Mouse (Mus musculus): ENCODE measurements at regions not wholly inside any gene's neighbourhood (a gene's known extent, or its start where the extent isn't known, plus 50 kb on each side); places are given as distances from the start of the nearest gene placed in this dataset.
A peak's percentile ranks its signal among the peaks of the same experiment; 100 is the strongest.

DNA sequence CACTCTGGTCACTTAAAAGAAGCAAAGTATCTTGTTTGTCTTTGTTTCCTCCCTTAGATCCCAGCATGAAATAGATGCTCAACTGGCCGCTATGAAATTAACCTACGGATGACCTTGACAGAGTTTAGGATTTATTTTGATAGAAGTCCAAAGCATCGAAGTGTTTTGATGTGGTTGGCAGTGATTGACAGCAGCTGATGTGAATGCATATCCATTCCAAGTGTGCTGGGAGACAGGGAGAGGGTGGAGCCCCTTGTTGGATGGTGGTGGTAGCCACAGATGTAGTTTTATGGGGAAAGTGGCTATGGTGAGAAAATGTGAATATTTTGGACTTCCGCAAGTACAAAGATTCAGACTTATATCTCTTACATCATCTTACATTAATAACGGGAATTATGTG is 197.8 kb upstream of the Irx3 start:
- no peak overlapping the region for H3K9ac ChIP-seq (ENCODE audit: low read length)
- peaks cover 22% of the 10 kb centered on the region for H3K4me1 ChIP-seq (ENCODE audit: control insufficient read depth, insufficient read depth, low read length)
- DNase-seq (ENCODE audit: low spot score) (no peak), ATAC-seq (ENCODE audit: insufficient read depth, low FRiP score, low TSS enrichment) (no peak)
- no peaks in the 10 kb centered on the region for H3K27me3 ChIP-seq (ENCODE audit: control insufficient read depth, insufficient read depth, low read length)
- no peak overlapping the region for H3K27ac ChIP-seq (ENCODE audit: low read depth, low read length)
- H3K4me3 ChIP-seq (ENCODE audit: low read depth, low read length), result no peak overlapping the region
- WGBS, result 84% methylated on average over 5 of the region's 5 CpGs
- no peak overlapping the region for H3K4me2 ChIP-seq (ENCODE audit: low read depth)
- H3K9me3 ChIP-seq (ENCODE audit: control insufficient read depth, low read length), result no peaks in the 10 kb centered on the region; the same call in 1 of the 2 replicates
- no peaks in the 10 kb centered on the region for H3K36me3 ChIP-seq (ENCODE audit: control insufficient read depth, insufficient read depth, low read length)

DNA sequence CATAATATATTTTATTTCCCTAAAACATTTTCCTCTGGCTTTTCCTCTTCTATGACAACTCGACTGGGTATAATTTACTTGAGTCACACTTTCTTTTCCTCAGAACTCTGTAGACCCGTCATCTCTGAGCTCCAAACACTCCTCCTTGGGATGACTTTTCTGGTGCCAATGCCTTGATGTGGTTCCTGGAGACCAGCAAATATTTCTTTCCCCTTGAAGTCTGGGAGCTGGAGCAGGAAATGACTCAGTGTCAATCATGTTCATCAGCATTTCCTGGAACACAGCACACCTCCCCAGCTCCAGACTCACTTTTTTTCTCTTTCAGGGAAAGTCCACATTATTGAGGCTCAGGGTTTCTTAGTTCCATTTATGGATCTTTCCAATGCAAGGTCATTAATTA is 197.3 kb upstream of the Irx3 start:
- Histone ChIP-seq H3K4me2 (ENCODE audit: low read depth) (no peak overlapping the region), H3K4me1 (ENCODE audit: control insufficient read depth, insufficient read depth, low read length) (peaks cover 22% of the 10 kb centered on the region), H3K9me3 (ENCODE audit: control insufficient read depth, low read length) (no peaks in the 10 kb centered on the region; the same call in 1 of the 2 replicates), H3K4me3 (ENCODE audit: low read depth, low read length) (no peak overlapping the region), H3K36me3 (ENCODE audit: control insufficient read depth, insufficient read depth, low read length) (no peaks in the 10 kb centered on the region), H3K9ac (ENCODE audit: low read length) (no peak overlapping the region), H3K27me3 (ENCODE audit: control insufficient read depth, insufficient read depth, low read length) (no peaks in the 10 kb centered on the region), H3K27ac (ENCODE audit: low read depth, low read length) (no peak overlapping the region)
- 87% methylated on average over 2 of the region's 2 CpGs for WGBS
- no peak for DNase-seq (ENCODE audit: low spot score)
- ATAC-seq (ENCODE audit: insufficient read depth, low FRiP score, low TSS enrichment), result no peak

DNA sequence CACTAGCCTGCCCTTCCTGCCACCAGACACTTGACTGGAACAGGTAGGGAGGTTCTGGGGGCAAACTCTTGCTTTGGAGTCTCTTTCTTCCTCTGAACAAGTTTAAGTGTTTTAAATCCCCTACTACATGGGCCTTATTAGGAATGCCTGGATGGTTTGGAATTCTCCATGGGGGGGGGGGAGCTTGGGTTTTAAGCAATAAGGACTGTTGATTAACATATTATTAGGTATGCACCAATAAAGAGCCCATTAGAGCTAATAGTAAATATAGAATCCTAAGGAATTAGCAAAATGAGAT is 196.0 kb upstream of the Irx3 start:
- H3K9ac ChIP-seq (ENCODE audit: low read length), result no peak overlapping the region
- H3K4me3 ChIP-seq (ENCODE audit: low read depth, low read length), result no peak overlapping the region
- no peak overlapping the region for H3K4me2 ChIP-seq (ENCODE audit: low read depth)
- ATAC-seq (ENCODE audit: insufficient read depth, low FRiP score, low TSS enrichment) (no peak), DNase-seq (ENCODE audit: low spot score) (no peak)
- peaks cover 22% of the 10 kb centered on the region for H3K4me1 ChIP-seq (ENCODE audit: control insufficient read depth, insufficient read depth, low read length)
- no peaks in the 10 kb centered on the region; the same call in 1 of the 2 replicates for H3K9me3 ChIP-seq (ENCODE audit: control insufficient read depth, low read length)
- H3K27ac ChIP-seq (ENCODE audit: low read depth, low read length), result peak overlapping the region; percentile 76
- no peaks in the 10 kb centered on the region for H3K27me3 ChIP-seq (ENCODE audit: control insufficient read depth, insufficient read depth, low read length)
- no peaks in the 10 kb centered on the region for H3K36me3 ChIP-seq (ENCODE audit: control insufficient read depth, insufficient read depth, low read length)

DNA sequence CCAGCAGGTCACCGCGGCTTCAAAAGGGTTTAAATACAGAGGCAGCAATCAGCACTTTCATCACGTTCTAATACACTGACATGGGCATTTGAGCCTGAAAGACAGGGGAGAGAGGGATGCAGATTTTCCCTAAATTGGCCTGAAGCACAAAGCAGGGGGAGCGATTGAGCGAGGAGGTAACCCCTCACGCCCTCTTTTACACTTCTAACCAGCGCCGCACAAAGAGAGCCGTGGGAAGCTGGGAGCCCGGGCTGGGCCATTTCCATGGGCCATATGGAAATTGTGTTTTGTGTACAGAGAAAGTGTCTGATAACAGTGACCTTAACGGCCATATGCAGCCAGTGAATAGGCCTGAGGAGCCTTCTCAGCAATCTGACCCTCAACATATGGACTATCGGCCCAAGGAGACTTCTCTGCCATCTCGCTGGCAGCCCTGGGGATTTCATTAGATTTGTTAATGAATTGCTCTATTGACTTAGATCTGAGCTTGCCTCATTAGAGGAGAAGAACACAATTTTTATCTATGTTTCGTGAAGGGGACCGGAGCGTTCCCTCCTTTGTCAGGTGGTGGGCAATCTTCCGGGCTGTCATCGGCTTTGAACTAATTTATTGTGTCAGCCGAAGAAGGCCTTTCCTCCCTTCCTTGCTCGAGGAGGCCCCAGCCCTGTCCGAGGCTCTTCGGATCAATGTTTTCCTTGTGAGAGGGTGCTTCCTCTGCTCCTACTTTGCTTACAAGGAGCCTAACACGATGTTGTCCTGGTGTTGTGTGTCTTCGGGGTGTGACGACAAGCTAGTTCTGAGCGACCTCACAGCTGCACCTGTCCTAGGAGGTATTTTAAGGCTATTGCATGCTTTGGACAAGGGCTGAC is 195.4 kb upstream of the Irx3 start:
- Histone ChIP-seq H3K27ac (ENCODE audit: low read depth, low read length) (peak overlapping the region; percentile 76), H3K9me3 (ENCODE audit: control insufficient read depth, low read length) (no peaks in the 10 kb centered on the region; the same call in 1 of the 2 replicates), H3K4me3 (ENCODE audit: low read depth, low read length) (no peak overlapping the region), H3K4me2 (ENCODE audit: low read depth) (peak overlapping the region; percentile 10; the same call in 1 of the 2 replicates), H3K36me3 (ENCODE audit: control insufficient read depth, insufficient read depth, low read length) (no peaks in the 10 kb centered on the region), H3K27me3 (ENCODE audit: control insufficient read depth, insufficient read depth, low read length) (no peaks in the 10 kb centered on the region), H3K9ac (ENCODE audit: low read length) (no peak overlapping the region), H3K4me1 (ENCODE audit: control insufficient read depth, insufficient read depth, low read length) (peaks cover 28% of the 10 kb centered on the region)
- ATAC-seq (ENCODE audit: insufficient read depth, low FRiP score, low TSS enrichment) (peak; percentile 66), DNase-seq (ENCODE audit: low spot score) (peak; percentile 77)
- WGBS, result 12% methylated on average over 26 of the region's 26 CpGs

DNA sequence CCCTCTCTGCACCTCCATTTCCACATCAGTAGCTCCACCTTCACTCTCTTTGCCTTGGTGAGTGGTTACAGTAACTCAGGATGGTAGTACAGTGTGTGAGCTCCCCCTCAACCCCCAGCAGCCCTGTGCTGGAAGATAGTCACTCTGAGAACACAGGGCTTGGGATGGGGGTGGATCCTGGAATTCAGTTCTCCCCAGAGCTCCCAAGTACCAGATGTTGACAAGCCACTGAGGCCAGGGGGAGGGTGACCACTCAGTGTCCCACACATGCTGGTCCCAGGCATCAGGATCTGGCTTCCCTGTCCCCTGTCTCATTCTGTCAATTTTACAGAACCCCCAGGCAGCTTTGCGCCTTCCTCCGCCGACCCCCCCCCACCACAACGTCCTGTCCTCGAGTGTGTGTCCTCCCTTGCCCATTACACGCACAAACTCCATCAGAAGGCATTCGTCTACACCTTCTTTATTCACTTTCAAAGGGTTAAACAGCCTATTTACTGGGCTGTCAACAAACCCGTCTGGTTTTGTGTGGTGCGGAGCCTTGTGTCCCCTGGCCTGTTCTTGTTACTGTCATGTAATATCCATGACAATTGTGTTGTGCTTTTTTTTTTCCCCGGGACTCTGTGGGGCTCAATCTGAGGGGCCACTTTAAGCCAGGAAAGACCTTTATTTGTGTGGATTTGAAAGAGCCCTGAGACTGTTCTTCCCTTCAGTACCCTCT is 194.6 kb upstream of the Irx3 start:
- ATAC-seq (ENCODE audit: insufficient read depth, low FRiP score, low TSS enrichment), result peak; percentile 43; the same call in 1 of the 2 replicates
- Histone ChIP-seq H3K4me1 (ENCODE audit: control insufficient read depth, insufficient read depth, low read length) (peaks cover 32% of the 10 kb centered on the region), H3K27ac (ENCODE audit: low read depth, low read length) (peak overlapping the region; percentile 76), H3K9me3 (ENCODE audit: control insufficient read depth, low read length) (no peaks in the 10 kb centered on the region; the same call in 1 of the 2 replicates), H3K4me3 (ENCODE audit: low read depth, low read length) (no peak overlapping the region), H3K36me3 (ENCODE audit: control insufficient read depth, insufficient read depth, low read length) (no peaks in the 10 kb centered on the region), H3K4me2 (ENCODE audit: low read depth) (peak overlapping the region; percentile 10; the same call in 1 of the 2 replicates), H3K27me3 (ENCODE audit: control insufficient read depth, insufficient read depth, low read length) (no peaks in the 10 kb centered on the region), H3K9ac (ENCODE audit: low read length) (no peak overlapping the region)
- no peak for DNase-seq (ENCODE audit: low spot score)
- 7% methylated on average over 10 of the region's 10 CpGs for WGBS

DNA sequence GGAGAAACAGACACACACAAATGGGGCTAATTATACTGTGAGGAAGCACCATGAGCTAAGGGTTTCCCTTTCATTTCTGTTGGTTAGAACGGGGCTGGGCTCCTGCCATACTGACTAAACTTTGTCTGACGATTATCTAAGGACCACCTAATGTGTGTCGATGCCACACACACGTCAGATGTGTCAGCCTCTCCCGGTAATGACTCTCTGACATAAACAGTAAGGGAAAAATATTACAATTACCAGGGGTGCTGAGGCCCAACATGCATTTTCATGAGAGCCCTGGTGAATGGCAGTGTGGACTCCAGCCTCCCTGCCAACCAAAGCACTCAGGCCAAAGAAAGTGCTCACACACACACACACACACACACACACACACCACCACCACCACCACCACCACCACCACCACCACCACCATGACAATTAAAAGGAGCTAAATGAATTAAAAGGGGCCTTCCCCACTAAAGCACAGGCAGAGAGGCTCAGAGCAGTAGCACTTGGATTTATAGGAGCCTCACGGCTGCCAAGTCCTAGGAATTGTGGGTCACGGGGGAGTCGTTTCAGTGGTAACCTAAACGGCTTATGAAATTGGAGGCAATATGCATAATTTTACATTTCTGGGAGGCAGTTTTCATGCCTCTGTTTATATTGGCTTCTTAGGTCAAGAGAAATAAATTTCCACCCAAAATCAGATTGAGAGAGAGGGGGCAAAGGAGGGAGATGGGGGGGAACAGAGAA is 193.7 kb upstream of the Irx3 start:
- H3K4me2 ChIP-seq (ENCODE audit: low read depth), result no peak overlapping the region
- DNase-seq (ENCODE audit: low spot score) (no peak), ATAC-seq (ENCODE audit: insufficient read depth, low FRiP score, low TSS enrichment) (no peak)
- no peak overlapping the region for H3K4me3 ChIP-seq (ENCODE audit: low read depth, low read length)
- no peaks in the 10 kb centered on the region; the same call in 1 of the 2 replicates for H3K9me3 ChIP-seq (ENCODE audit: control insufficient read depth, low read length)
- H3K27me3 ChIP-seq (ENCODE audit: control insufficient read depth, insufficient read depth, low read length), result no peaks in the 10 kb centered on the region
- H3K36me3 ChIP-seq (ENCODE audit: control insufficient read depth, insufficient read depth, low read length), result no peaks in the 10 kb centered on the region
- 32% methylated on average over 9 of the region's 9 CpGs for WGBS
- H3K9ac ChIP-seq (ENCODE audit: low read length), result no peak overlapping the region
- H3K4me1 ChIP-seq (ENCODE audit: control insufficient read depth, insufficient read depth, low read length), result peaks cover 32% of the 10 kb centered on the region
- H3K27ac ChIP-seq (ENCODE audit: low read depth, low read length), result peak overlapping the region; percentile 42; the same call in 1 of the 2 replicates

DNA sequence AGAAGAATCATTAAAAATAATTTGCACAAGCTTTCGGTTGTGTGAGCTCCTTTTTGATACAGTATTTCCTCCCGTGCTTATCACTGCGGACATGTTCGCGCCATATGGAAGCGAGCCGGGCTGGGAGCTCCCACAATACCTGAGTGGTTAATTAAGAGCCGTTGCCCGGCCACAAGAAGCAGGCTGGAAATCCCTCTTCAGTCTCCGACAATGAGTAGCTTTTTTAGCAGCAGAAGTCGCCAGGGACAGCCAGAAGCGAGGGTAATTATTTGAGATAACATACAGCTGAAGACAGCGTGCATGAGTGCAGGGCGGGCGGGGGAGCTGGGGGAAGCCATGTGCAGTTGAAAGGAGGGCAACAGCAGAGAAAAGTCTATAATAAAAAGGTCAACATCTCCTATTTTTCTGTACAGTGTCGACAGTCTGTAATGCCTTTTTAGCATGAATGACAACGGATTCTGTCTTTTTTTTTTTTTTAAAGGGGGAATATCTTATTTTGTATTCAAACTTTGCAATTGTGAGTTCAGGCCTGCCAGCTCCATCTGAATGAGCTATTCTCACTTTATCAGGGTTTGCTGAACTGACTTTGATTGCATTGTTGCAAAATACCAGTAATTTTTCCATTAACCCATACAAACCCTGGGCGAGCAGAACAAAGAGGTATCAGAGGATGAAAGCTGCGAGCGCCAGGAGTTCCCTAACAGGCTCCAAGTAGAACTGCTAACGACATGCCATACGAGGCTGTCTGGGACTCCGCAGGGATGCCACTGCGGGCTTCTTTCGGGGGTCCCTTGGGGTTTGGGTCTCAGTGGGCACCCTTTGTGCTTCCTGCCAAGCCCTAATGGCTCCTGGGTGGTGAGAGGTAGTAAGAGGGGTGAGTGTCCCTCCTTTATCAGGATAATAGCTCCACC is 189.9 kb upstream of the Irx3 start:
- Histone ChIP-seq H3K9me3 (ENCODE audit: control insufficient read depth, low read length) (no peaks in the 10 kb centered on the region), H3K4me2 (ENCODE audit: low read depth) (no peak overlapping the region), H3K4me3 (ENCODE audit: low read depth, low read length) (no peak overlapping the region), H3K27me3 (ENCODE audit: control insufficient read depth, insufficient read depth, low read length) (no peaks in the 10 kb centered on the region), H3K27ac (ENCODE audit: low read depth, low read length) (no peak overlapping the region), H3K9ac (ENCODE audit: low read length) (no peak overlapping the region), H3K4me1 (ENCODE audit: control insufficient read depth, insufficient read depth, low read length) (peaks cover 22% of the 10 kb centered on the region), H3K36me3 (ENCODE audit: control insufficient read depth, insufficient read depth, low read length) (no peaks in the 10 kb centered on the region)
- 51% methylated on average over 25 of the region's 25 CpGs for WGBS
- ATAC-seq (ENCODE audit: insufficient read depth, low FRiP score, low TSS enrichment) (peak; percentile 44; the same call in 1 of the 2 replicates), DNase-seq (ENCODE audit: low spot score) (peak; percentile 46)

DNA sequence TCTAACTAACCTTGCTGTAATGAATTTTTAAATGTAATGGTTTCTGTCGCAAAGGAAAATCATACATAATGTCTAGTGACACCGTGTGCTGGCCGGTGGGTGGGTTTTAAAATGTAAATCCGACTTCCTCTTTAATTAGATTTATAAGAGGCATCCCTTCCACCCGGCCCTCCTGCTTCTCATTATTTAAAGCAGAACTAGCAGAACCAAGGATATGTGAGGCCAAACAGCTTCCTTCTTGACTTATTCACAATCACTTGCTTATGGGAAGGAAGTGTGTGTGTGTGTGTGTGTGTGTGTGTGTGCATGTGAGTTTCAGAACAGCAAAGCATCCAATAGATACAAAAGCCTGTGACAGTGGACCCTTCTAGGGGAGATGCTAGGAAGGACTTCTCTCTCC is 189.1 kb upstream of the Irx3 start:
- Histone ChIP-seq H3K4me2 (ENCODE audit: low read depth) (0 out of 2 replicates have a peak overlapping the region, but pooled peaks have one; percentile 12), H3K4me3 (ENCODE audit: low read depth, low read length) (no peak overlapping the region), H3K27me3 (ENCODE audit: control insufficient read depth, insufficient read depth, low read length) (no peaks in the 10 kb centered on the region), H3K9me3 (ENCODE audit: control insufficient read depth, low read length) (no peaks in the 10 kb centered on the region), H3K4me1 (ENCODE audit: control insufficient read depth, insufficient read depth, low read length) (peaks cover 16% of the 10 kb centered on the region), H3K36me3 (ENCODE audit: control insufficient read depth, insufficient read depth, low read length) (no peaks in the 10 kb centered on the region), H3K9ac (ENCODE audit: low read length) (no peak overlapping the region), H3K27ac (ENCODE audit: low read depth, low read length) (0 out of 2 replicates have a peak overlapping the region, but pooled peaks have one; percentile 7)
- no peak for DNase-seq (ENCODE audit: low spot score)
- WGBS, result 55% methylated on average over 5 of the region's 5 CpGs
- no peak for ATAC-seq (ENCODE audit: insufficient read depth, low FRiP score, low TSS enrichment)
